Mouse (Mus musculus): ENCODE results near the gene Olfr1218. TPM values are rescaled to one million over a fixed set of nuclear protein-coding genes. Genes with fewer than 3 reads are reported as not detected.
"Not testable (repeated sequence)": the region's sequence is repeated elsewhere in the genome, so short reads cannot be mapped to it uniquely, and the experiment has no call there.

Gene Olfr1218
- not detected for total RNA-seq (2021)

DNA sequence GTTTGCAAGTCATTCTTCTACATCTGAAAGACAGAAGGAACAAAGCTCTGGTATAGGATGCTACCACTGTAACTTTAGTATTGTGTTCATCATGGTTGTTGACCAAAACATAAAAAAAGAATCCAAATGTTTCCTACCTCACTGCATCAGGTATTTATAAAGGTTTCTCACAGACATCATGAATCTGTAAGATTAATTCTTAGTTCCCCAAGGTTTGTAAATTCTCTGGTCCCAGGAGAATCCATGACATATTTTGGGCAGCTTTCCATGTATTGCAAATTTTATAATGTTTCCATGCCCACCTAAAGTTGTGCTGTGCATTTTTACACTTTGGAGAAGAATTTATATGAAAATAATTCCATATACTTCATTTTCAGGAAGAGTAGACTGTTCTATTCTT, at the start of gene Olfr1218:
TSS of gene Olfr1218 (minus strand) at position 101 of the 400 bp plus-strand sequence.
- intact Hi-C loops (cut with DNase I) = no loop called here

DNA sequence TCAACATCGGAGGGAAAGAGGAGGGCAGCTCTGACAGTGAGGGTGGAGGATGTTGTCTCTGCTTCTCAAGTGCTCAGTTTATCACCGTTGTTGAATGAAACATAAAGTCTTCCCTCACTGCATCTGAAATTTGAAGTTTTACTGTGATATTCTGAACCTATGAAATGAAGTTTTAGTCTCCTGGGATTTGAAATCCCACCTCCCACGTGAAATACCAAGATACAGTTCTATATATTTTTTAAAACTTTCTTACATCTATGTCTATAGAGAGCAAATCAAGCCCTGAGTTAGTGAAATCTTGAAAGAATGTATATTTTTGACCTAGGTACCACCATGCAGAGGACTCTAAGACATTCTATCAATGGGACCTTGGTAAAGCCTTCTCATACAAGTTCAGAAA, 45.7 kb upstream of the Olfr1218 start, which contains the start of gene Olfr1220:
TSS of gene Olfr1220 (minus strand) at position 101 of the 400 bp plus-strand sequence.
- intact Hi-C loops (cut with DNase I) = no loop called here
- no peak for DNase-seq

More for the DNA sequence above, at the start of gene Olfr1218:
- no peak for DNase-seq

DNA sequence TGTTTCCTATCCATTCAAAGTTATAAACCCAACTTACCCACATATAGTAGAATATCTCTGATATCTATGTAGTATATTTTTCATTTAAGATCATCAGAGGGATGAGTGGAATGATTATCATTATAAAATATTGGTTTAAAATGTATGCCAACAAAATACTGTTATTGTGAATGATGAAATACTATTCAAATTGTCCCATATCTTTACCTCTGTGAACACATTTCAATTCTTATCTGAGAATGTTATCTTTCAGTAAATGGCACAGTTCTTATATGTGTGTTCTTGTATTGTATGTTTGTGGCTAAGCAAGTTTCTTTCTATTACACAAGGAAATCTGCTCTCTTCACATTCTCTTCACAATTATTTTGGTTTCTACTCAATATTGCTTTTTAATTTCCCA, 44.7 kb upstream of the Olfr1218 start:
- DNase-seq = no peak
- intact Hi-C loops (cut with DNase I) = no loop called here

DNA sequence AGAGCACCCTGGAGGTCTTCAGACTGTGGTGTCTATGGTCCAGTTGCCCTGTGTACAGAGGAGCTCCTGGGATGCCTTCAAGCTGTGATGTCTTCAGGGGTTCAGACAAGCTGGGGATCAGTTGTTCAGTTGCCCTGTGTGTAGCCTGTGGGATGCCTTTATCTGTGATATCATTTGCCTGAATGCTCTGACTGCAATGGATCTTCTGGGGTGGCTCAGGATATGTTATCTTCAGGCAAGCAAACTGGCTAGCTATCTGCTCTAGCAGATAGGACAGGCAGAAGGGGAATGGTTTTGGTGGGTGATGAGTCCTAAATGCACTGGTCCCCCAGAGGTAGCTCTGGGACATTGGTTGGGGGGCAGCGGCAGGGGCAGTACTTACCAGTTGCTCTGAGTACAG, 32.9 kb upstream of the Olfr1218 start:
- intact Hi-C loops (cut with DNase I) = loop anchor here (10.0 kb wide), 1 partner anchor 1609 kb away; no protein-coding TSS in a partner anchor

DNA sequence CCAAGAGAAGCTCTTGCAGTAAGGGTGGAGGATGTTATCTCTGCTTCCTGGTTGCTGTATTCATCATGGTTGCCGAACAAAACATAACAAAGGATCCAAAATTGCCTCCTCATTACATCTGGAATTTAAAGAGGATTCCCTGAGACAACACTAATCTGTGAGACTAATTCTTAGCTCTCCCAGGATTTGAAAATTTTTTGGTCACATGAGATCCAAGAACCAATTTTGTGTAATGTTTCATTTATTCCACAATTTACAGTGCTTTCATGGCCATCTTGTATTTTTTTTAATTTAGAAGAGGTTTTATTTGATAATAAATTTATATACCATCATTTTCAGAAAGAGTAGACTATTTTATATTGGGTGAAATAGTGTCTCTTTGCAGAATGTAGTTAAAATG, 22.4 kb upstream of the Olfr1218 start, which contains the start of gene Olfr1219:
TSS of gene Olfr1219 (minus strand) at position 101 of the 400 bp plus-strand sequence.
- no peak for DNase-seq
- intact Hi-C loops (cut with DNase I) = no loop called here

More for the DNA sequence above, 32.9 kb upstream of the Olfr1218 start:
- no peak for DNase-seq

DNA sequence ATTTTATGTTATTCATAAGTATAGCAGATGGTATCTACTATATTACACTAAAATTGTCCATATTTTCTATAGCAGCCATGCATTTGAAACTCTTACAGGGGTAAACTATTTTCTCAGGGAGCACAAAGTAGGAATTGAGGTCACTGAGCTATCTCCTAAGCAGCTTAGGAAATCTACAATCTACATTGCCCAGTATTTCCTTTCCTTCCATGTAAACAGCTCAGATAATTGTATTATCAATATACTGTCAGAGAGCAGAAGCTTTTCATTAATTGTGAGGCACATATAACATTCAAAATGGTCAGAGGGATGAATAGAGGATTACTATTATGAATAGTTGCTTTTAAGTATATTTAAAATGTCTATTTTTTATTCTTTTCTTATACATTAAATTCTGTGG, 20.5 kb upstream of the Olfr1218 start:
- no peak for DNase-seq
- intact Hi-C loops (cut with DNase I) = no loop called here

DNA sequence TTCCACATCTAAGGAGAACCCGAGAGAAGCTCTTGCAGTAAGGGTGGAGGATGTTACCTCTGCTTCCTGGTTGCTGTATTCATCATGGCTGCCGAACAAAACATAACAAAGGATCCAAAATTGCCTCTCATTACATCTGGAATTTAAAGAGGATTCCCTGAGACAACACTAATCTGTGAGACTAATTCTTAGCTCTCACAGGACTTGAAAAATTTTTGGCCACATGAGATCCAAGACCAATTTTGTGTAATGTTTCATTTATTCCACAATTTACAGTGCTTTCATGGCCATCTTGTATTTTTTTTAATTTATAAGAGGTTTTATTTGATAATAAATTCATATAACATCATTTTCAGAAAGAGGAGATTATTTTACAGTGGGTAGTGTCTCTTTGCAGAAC, 29.0 kb downstream of the Olfr1218 start, which contains the start of gene Olfr1217:
TSS of gene Olfr1217 (minus strand) at position 101 of the 400 bp plus-strand sequence.
- intact Hi-C loops (cut with DNase I) = no loop called here
- no peak for DNase-seq

DNA sequence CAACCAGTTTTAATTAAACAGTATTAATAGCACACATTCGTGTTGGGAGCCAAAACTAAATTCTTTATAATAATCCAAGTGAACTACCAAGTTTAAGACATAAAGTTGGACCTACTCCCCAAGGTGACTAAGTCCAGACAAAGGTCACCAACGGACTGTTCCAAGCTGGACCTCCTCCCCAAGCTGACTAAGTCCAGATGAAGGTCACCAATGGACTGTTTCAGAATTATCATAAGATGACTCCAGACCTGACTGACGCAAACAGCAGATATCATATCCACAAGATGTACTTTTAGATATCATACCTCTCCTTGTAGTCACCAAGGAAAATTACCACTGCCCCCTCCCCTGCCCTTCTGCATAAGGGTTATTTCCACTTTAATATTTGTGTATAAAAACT, 39.6 kb downstream of the Olfr1218 start:
- intact Hi-C loops (cut with DNase I); DNase-seq: not testable (repeated sequence)

DNA sequence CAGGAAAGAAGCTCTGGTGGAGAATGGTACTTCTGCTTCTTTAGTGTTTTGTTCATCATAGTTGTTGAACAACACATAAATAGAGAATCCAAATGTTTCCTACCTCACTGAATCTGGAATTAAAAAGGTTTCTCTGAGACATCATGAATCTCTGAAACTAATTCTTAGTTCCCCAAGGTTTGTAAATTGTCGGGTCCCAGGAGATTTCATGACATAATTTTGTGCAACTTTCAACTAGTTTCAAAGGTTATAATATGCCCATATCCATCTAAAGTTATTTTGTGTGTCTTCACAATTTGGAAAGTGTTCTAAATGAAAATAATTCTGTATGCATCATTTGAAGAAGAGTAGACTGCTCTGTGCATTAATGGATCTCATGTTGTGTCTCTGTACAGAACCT, 42.7 kb downstream of the Olfr1218 start, which contains the start of gene Olfr1216:
TSS of gene Olfr1216 (minus strand) at position 101 of the 400 bp plus-strand sequence.
- intact Hi-C loops (cut with DNase I) = no loop called here
- no peak for DNase-seq

DNA sequence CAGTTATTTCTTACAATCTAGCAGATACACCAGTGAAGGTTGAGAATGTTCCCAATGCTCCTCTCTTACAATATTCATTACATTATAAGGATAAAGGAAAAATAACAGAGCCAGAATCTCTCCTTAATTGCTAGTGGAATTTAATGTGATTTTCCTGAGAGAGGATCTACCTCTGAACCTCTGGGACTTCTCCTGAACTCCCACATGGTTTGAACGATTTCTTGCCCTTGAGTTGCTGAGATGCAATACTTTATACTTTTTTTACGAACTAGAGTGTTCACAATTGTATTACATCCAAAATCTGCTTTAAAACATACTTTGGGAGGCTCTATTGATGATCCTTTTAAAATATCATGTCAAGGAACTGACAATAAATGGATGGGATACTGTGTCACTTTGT, 54.1 kb downstream of the Olfr1218 start, which contains the start of gene Olfr1215:
TSS of gene Olfr1215 (minus strand) at position 101 of the 400 bp plus-strand sequence.
- DNase-seq = no peak
- intact Hi-C loops (cut with DNase I) = no loop called here

Other genes with a start within 250 kb of the Olfr1218 start
- gene Olfr1202, start 246.7 kb downstream of the Olfr1218 start, total RNA-seq (2021) = not detected
- not detected for gene Olfr1205, start 231.4 kb downstream of the Olfr1218 start, total RNA-seq (2021)
- not detected for gene Olfr1204, start 211.9 kb downstream of the Olfr1218 start, total RNA-seq (2021)
- not detected for gene Olfr1206, start 198.0 kb downstream of the Olfr1218 start, total RNA-seq (2021)
- gene Olfr1208, start 158.9 kb downstream of the Olfr1218 start, total RNA-seq (2021) = not detected
- gene Olfr1209, start 146.0 kb downstream of the Olfr1218 start, total RNA-seq (2021) = not detected
- not detected for gene Olfr1211, start 123.1 kb downstream of the Olfr1218 start, total RNA-seq (2021)
- gene Olfr1212, start 107.2 kb downstream of the Olfr1218 start, total RNA-seq (2021) = not detected
- not detected for gene Gm13762, start 80.9 kb downstream of the Olfr1218 start, total RNA-seq (2021)
- not detected for gene Olfr1214, start 68.5 kb downstream of the Olfr1218 start, total RNA-seq (2021)
- gene Olfr1215, start 54.2 kb downstream of the Olfr1218 start, total RNA-seq (2021) = not detected
- gene Olfr1216, start 42.8 kb downstream of the Olfr1218 start, total RNA-seq (2021) = not detected
- not detected for gene Olfr1217, start 29.1 kb downstream of the Olfr1218 start, total RNA-seq (2021)
- gene Olfr1219, start 22.3 kb upstream of the Olfr1218 start, total RNA-seq (2021) = not detected
- not detected for gene Olfr1220, start 45.6 kb upstream of the Olfr1218 start, total RNA-seq (2021)
- gene Olfr1221, start 56.1 kb upstream of the Olfr1218 start, total RNA-seq (2021) = not detected
- not detected for gene Olfr1222, start 71.9 kb upstream of the Olfr1218 start, total RNA-seq (2021)
- not detected for gene Olfr1223, start 90.4 kb upstream of the Olfr1218 start, total RNA-seq (2021)
- gene Olfr1224-ps1, start 102.9 kb upstream of the Olfr1218 start, total RNA-seq (2021) = not detected
- gene Olfr1225, start 113.5 kb upstream of the Olfr1218 start, total RNA-seq (2021) = not detected
- not detected for gene Olfr1226, start 138.9 kb upstream of the Olfr1218 start, total RNA-seq (2021)
- gene Olfr1228, start 192.9 kb upstream of the Olfr1218 start, total RNA-seq (2021) = not detected
- not detected for gene Olfr1229, start 226.8 kb upstream of the Olfr1218 start, total RNA-seq (2021)
- not detected for gene Olfr1230, start 236.1 kb upstream of the Olfr1218 start, total RNA-seq (2021)
- gene Olfr1231, start 245.9 kb upstream of the Olfr1218 start, total RNA-seq (2021) = not detected